Mouse (Mus musculus) CD4-positive, CD25-positive, alpha-beta regulatory T cell, adult 4 months (primary cell): ENCODE measurements at regions not wholly inside any gene's neighbourhood (a gene's known extent, or its start where the extent isn't known, plus 50 kb on each side); places are given as distances from the start of the nearest gene placed in this dataset.

Source experiments
- ATAC-seq: one replicate; pipeline ENCODE4 v1.8.0; 2017

GRCm38 (mm10) chr16:76575281-76575680 lies 201.7 kb upstream of the Nrip1 start:
- ATAC-seq = peak; percentile 78

DNA sequence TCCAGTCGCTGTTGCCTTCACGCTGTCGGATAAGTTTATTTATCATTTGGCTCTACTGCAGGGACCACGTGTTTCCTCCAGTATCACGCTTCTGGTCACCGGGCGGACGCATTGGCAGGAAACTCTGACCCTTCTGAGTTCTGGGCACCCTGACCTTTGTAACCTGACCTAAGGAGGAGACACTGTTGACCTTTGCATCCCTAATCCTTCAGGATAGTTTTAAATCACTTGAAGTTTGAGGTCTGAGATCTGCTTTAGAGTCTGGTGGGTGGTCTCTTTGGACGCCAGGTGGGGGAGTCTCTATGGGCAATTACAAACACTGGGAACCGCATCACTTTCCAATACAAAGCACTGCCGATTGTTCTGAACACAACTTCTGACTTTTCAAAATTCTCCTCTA lies 192.6 kb upstream of the Nrip1 start:
- no peak for ATAC-seq

DNA sequence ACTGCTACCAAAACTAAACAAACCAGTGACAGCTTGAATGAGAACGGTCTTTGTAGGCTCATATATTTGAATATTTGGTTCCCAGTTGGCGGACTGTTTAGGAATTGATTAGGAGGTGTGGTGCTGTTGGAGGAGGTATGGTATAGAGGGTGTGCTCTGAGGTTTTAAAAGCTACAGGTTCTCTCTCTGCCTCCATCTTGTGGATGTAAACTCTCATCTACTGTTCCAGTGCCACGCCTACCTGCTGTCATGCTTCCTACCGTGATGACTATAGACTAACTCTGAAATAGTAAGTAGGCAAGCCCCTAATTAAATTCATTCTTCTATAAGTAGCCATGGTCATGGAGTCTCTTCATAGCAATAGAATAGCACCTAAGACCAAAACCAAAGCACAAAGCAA lies 181.2 kb upstream of the Nrip1 start:
- peak; percentile 67 for ATAC-seq

DNA sequence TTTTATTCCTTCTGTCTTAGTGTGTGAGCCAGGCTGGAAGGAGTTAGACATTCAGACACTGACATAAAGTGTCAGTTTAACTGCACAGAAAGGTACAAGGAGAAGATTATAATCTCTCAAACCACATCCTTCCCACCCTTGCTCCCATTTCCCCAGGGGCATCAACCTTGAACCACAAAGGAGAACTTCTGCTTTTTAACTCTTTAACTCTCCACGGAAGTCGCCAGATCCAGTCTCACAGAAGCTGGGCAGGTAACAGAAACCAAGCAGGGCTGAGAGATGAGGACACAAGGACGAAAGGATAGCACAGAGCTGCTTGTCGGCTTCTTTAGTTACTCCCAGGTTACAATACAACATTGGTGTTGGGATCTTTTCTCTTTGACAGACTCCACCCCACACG lies 176.0 kb upstream of the Nrip1 start:
- peak; percentile 89 for ATAC-seq

DNA sequence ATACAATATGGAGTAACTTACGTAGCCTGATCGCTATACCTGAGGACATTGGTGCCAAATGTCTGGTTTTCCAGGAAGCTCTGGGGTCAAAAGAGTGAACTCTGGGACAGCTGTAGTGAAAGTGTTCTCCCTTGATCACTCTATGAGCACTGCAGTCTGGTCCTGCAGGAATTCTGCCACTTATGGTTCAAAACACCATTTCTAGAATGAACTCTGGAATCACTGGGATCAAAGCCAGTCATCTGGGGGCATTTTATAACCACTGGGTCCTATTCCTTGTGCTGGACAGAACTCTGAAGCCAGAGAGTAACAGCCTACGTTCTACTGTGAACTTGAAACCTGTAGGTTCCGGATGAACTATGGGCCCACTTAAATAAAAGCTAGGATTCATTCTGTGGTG lies 173.5 kb upstream of the Nrip1 start:
- no peak for ATAC-seq

- ATAC-seq = no peak
Measured at GRCm38 (mm10) chr16:76546632-76547031, 173.0 kb upstream of the Nrip1 start.

- ATAC-seq = no peak
Measured at GRCm38 (mm10) chr16:76545942-76546341, 172.3 kb upstream of the Nrip1 start.

GRCm38 (mm10) chr16:76544972-76545371 lies 171.3 kb upstream of the Nrip1 start:
- no peak for ATAC-seq

DNA sequence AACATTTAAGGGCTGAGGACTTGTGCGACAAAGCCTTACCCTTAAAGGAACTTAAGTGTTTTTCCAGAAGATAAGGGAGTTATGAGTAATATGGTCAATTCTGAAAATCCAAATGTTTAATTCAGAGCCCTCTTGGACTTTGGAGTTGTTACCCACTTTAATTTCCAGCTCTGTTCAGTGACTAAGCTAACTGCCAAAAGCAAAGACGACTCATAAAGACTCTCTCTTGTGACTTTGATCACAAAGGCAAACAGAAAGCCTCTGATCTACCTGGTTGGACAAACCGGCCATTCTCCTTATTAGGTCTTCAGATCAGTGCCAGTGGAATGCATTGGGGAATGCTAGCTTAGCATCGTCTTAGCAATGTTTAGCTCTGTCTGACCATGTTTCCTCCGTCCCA lies 167.3 kb upstream of the Nrip1 start:
- ATAC-seq = no peak

GRCm38 (mm10) chr16:76540328-76540923 lies 166.8 kb upstream of the Nrip1 start:
- peak; percentile 28 for ATAC-seq

DNA sequence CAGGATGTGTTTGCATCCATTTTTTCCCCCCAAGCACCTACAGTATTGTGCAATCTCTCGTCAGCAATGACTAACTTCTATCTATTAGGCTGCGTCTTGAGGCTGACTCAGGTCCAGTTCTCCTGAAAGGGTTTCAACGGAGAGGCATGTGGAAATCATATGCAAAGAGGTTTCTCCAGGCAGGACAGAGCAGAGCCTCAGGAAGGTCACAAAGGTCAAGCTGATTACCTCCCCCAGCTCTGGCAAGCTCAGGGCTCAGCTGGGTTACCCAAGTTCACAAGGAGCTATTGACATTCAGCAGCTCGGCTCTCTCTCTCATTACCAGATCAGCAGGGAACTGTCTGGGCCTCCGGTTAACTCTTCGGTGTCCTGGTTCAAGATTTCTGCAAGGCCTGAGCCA lies 166.0 kb upstream of the Nrip1 start:
- no peak for ATAC-seq

GRCm38 (mm10) chr16:76537871-76538270 lies 164.2 kb upstream of the Nrip1 start:
- ATAC-seq = peak; percentile 63

DNA sequence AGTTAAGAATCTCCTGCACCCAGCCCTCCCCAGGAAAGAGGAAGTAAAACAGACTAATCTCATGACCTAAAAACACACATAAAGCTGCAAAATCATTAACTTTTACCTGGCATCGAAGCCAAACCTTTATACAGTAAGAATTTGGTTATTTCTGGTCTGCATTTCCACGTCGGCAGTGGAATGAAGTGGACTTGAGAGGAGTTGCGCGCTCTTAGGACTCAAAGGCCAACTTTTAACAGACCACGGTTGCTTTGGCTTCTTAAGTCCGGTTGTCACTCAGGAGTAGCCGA lies 159.2 kb upstream of the Nrip1 start:
- no peak for ATAC-seq

DNA sequence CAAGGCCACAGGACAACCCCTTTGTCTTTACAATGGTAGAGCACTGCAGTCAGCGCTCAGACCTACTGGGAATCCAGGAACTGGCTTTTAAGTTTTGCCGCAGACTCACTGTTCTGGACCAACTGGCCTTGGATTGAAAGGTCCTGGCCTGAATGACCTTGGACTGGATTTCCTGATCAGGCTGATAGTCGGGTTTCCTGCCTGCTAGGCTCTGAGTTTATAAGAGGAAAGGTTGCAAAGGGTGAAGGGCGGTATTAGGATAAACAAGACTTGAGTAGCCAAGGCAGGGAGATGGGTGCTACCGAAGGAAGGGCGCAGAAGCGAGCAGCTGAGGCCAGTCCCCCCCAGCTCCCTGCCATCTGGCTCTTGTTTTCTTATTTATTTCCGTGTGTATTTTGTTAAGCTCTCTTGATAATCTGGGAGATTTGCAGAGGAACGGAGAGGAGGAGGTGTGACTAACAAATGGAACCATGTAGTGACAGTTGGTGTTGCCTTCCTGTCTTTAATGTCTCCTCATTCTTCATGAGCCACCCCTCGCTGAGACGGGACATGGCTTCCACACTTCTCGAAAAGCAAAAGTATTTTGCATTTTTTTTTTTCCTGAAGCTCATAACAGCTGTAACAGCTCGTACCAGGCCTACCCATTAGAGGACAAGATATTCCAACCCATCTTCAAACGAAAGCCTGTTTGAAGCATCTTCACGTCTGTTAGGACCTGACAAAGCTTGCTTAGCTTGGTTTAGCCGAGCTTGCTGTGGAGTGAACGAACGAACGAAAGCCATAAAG lies 158.7 kb upstream of the Nrip1 start:
- ATAC-seq = peak; percentile 51

DNA sequence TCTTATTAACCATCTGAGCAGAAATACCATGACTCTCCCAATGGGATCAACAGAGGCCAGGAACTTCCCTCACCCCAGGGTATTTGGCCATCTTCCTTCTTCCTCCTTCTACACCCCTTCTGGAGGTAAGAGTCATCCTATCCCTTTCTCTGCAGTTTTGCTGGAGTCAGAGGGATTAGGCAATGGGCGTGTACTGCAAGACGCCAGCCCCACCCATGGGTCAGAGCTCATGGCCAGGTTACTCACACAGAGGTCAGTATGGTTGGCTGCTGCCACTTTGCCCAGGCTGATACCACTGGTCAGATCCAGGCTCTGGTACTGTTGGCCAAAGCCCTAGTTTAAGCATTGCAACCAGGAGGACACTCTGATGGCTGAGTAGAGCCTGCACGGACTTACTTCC lies 157.3 kb upstream of the Nrip1 start:
- ATAC-seq = no peak

GRCm38 (mm10) chr16:76529613-76530012 lies 156.0 kb upstream of the Nrip1 start:
- ATAC-seq = no peak

- ATAC-seq = no peak
Measured at GRCm38 (mm10) chr16:76527106-76527949, 153.7 kb upstream of the Nrip1 start.

DNA sequence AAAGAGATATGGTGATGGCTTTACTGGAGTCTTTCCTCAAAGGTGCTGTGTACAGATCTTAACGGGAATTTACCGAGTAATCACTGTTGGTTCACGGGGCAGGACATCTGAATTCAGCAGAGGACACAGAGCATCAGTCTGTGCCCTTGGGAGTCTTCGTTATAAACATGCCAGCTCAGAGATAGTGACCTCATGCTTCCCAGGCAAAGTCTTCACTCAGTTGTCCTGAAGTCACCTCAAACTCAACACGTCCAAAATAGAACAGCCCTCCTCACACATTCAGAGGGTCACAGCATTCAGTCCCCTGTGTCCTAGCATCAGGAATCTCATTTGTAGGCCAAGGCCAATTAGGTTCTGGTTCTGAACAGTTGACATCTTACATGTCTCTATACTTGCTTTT lies 151.9 kb upstream of the Nrip1 start:
- no peak for ATAC-seq

- ATAC-seq = no peak
Measured at GRCm38 (mm10) chr16:76524921-76525320, 151.3 kb upstream of the Nrip1 start.

DNA sequence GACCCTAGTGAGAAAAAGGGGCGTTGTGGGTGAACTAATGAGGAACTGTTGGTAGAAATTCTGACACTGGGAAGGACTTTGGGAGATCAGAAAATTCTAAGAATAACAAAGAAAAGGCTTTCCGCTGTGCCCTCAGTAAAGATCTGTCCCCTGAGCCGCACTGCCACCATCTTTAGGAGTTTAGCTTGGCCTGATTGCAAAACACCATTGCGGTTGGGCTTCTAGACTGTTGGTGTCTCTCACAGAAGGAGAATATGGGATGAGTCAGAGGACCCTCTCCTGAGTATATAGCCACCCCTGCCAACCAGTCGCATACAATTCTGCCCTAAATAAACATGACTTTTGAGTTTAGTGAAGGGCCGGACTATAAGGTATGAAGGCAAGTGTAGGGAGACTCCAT lies 147.5 kb upstream of the Nrip1 start:
- no peak for ATAC-seq

GRCm38 (mm10) chr16:76520643-76520993 lies 147.0 kb upstream of the Nrip1 start:
- ATAC-seq = no peak

DNA sequence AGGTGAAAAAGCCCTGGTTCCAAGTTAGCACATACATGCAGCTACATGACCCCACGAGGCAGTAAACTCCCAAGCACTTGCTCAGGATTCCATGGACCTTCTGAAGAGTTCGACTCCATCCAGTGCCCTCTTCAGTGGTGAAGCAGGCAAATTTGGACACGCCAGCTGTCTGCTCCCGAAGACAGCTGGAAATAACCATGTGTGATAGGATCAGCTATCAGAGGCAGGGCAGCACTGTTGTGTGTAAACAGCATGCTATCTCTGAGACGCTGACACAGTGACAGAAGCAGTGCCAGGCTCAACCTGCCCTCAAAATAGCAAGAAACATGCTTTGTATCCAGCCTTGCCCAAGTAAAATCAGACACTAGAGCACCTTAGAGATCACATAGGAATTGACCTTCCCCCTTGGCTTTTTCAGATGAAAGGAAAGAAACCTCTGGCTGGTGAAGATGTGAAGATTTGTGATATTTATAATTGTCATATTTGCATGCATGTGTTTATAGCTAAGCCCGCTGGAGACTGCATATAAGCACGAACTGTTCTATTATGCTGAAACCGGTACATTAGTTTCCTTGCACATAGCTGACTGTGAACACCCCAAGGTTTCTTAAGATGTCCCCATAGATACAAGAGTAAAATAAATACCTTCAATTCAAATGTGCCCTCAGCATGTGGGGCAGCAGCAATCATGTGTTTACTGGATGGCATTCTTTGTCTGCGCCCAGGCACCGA lies 146.4 kb upstream of the Nrip1 start:
- no peak for ATAC-seq

DNA sequence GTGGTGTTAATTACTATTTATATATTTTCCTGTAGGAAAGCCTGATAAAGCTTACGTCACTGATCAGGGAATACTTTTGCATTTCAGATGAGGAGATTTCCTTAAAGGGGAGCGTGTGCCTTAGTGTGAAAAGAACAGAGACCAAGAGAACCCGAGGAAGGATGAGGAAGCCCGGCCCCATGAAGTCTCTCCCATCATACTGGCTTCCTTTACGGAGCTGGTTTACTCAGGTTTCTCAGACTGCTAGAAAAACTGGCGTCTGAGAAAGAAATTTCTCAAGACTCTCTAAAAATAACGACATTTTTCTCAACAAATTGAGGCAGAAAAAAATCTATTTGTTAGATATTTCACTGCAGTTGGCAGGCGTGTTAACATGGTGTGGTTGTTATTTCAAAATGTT lies 137.2 kb upstream of the Nrip1 start:
- ATAC-seq = no peak
